Mouse (Mus musculus) kidney, adult 18-20 months (tissue): ENCODE measurements around the gene Foxe1.

Experiments used
- DNase-seq: peaks from one replicate; pipeline ENCODE4 v3.0.0; 2021

The Foxe1 gene

DNA sequence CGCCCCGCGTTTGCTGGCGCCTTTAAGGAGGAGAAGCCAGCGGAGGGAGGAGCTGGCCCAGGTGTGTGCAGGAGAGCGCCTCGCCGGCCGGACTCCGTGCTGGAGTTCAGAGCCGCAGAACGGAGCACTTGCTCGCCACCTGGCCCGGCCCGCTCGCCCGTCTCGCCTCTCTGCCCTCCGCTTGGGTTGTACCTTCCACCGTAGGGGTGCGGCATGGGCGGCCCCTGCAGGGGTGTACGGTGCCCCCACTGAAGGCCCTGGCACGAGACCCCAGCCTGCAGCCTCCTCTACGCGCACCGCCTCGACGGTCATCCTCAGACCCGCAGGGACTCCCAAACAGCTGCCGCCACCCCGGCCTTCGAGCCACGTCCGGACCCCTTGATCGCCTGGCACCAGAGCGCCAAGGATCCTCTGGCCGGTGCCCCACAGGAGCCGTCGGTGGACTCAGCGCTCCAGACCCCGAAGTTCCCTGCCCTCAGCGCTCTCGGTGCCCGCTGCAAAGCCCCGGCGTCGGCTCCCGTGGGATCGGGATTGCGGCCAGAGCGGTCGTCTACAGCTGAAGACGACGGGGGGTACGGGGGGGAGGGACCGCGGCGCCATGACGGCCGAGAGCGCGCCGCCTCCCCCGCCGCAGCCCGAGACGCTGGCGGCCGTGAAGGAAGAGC lies at the start of gene Foxe1:
TSS of gene Foxe1 (plus strand) at position 14 of the 665 bp plus-strand sequence.
- no peak for DNase-seq

DNA sequence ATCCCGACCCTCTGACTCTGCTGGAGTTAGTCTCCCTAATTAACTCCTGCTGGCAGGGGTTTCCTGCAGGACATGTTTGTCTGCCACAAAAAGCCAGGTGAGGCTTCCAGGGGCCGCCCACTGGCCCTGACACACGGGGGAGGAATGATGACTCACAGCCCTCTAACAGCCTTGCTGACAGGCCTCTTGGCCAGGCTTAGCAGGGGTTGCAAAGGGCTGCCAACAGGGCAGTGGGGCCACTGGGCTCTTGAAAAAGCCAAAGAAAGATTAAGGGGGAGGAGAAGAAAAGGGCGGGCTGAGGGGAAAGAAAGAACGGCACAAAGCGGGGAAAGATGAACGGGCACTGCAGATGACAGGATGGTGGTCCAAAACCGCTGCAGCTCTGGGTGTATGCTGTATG lies 39.3 kb upstream of the Foxe1 start:
- DNase-seq = peak; percentile 39

DNA sequence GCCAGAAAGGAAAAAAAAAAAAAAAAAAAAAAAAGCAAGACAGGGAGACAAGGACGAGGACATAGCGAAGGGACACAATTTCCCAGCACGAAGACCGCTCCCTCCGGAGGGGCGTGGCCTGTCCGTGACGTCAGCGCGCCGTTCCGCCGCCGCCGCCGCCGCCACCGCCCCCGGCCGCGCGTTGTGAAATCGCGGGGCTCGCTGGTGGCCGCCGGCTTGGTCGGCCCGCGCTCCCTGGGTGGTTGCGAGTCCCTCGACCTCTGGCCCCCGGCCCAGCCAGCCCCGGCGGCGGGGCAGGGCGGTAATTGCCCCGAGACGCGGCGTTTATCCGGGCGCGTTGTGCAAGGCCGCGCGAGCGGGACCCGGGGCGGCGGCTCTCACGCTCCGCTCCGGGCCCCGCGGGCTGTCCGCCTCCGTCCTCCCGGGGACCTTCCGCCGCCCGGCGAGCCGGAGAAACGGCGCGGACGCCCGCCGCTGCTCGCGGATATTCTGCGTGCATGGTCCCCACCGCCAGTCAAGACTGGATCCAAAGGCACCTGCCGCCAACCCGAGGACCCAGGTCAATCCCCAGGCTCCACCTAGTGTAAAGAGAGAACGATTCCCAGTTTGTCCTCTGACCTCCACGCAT lies 38.5 kb upstream of the Foxe1 start:
- DNase-seq = peak; percentile 87

DNA sequence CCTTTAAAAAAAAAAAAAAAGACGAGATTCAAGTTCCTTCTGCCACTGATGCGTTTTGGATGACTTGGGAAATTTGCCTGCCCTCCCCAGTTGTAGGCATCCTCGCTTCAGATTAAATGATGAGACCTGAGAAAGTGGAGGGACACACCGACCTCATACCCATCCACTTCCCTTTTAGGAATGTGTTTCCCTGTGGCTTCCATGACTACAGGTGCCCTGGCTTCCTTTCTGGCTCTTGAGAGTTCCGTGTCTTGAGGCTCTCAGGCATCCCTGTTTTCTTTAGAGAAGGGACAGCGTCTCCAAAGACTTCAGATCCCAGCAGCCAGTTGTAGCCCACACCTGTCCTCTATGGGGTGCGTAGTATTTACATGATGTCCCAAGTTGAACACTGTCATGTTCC lies 38.0 kb upstream of the Foxe1 start:
- peak; percentile 6 for DNase-seq

- peak; percentile 50 for DNase-seq
These were observed 36.1 kb upstream of the Foxe1 start for GRCm38 (mm10) chr4:46307341-46307740.

DNA sequence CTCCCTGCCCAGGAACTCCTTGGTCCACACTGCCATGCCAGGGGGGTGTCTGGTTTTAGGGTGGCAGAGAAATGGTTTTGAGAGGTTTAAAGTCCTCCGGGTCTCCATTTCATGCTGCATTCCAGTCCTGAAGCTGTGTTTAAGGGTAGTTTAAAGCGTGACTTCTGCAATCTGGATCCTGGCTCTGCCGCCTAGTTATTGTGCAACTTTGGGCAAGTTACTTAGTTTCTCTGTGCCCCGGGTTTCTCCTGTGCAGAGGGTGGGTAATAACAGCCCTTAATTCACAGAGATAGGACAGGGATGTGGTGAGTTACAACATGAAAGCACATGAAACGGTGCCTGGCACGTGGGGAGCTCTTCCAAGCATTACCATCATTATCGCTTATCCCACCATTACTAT lies 35.5 kb upstream of the Foxe1 start:
- peak; percentile 10 for DNase-seq

- DNase-seq = no peak
These were observed 31.8 kb upstream of the Foxe1 start for GRCm38 (mm10) chr4:46311631-46312030.

DNA sequence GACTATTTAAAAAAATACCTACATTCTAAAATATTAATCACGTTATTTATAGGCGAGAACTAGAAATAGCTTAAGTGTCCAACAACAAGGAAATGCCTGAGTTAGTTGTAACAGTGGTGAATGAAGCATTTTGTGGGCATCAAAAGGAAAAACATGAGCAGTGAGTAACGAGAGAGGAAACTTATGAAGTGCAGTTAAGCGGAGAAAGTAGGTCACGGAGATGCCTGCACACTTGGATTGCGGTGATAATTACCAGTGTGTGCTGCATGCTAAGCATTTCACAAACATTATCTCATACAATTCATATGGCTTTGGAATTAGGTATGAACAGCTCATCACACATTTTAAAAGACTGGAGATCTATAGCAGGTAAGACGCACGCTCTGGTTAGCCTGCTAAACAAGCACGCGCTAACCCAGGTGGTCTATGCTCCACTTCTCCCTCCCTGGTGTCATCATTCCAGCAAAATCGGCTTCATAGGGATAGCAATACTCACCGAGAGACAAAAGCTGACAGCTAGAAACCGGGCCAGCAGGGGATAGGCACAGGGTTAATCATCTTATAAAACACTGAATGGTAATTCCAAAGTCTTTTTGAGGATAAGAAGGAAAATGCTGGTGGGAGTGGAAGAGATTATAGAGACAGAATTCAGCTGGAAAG lies 21.5 kb upstream of the Foxe1 start:
- no peak for DNase-seq

DNA sequence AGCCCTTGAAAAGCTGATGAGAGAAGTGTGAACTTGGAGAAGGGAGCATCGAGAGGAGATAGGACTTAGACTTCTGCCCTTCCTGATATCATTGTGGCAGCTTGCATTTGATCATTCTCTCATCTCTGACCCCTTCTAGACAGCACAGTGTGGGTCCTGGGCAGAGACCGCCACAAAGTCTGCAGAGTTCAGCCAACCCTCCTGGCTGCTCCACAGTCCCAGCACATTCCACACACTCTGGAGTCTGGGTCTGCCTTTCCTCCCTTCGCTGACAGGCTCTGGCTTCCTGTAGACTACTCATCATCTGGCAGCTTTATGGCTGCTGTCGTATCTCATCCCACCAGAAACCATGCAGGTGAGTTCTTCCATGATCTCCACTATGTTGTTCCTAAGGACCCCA lies 20.7 kb upstream of the Foxe1 start:
- no peak for DNase-seq

- no peak for DNase-seq
These were observed 14.5 kb upstream of the Foxe1 start for GRCm38 (mm10) chr4:46328906-46329305.

- no peak for DNase-seq
These were observed 7.6 kb upstream of the Foxe1 start for GRCm38 (mm10) chr4:46335846-46336245.

DNA sequence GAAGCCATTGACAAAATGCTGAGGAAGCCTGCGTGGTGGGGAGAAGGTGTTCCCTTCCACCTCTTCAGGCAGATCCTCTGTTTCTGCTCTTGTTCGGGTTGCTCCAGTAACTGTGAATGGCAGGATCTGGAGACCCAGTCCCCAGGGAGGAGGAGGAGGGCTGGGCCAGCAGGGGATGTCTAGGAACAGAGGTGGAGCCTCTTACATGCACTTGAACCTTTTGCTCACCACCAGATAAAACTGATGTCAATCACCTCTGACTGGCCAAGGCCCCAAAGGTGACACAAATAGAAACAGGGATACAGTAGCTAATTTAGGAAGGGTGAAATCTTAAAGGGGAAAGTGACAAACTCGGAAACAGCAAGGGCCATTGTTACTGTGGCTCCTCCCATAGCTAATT lies 5.4 kb upstream of the Foxe1 start:
- no peak for DNase-seq

DNA sequence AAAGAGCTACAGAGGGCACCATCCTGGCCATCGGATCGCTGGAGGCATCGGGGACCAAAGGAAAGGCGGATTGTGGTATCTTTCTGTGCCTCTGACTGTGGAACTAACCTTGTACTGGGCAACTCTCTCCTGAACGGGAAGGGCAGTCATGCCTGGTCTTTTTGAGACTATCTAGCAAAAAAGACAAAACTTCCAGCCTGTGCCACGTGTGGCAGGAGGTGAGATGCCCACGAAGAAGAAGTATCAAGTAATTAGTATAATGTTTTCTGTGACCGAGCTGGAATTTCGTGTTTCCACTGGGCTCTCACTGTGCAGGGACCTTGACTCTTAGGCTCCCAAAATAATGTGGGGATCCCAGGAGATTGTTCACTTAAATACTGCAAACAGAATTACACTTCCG lies 4.4 kb upstream of the Foxe1 start:
- no peak for DNase-seq

DNA sequence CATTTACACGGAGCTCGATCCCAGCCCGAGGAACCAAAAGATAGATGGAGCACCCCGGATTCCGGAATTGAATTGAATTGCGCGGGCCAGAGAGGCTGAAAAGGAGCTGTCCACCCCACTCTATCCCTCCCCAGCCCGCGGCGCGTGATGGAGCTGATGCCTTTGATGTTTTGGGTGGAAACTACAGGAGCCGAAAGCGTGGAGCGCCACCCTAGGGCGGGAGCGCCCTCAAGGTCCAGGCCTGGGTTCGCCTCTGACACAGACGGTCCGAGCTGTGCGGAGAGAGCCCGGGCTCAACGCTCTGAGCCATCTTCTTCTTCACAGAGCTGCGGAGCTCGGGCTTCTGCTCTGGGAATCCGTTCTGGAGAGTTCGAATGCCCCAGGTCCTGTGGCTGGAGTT lies 3.8 kb upstream of the Foxe1 start:
- no peak for DNase-seq

- no peak for DNase-seq
These were observed 1.4 kb upstream of the Foxe1 start for GRCm38 (mm10) chr4:46341831-46342680.

- no peak for DNase-seq
These were observed 610 bp upstream of the Foxe1 start for GRCm38 (mm10) chr4:46342711-46343286.

GRCm38 (mm10) chr4:46344288-46344687 lies 879 bp downstream of the Foxe1 start:
- peak; percentile 13 for DNase-seq

- peak; percentile 10 for DNase-seq
These were observed 1.8 kb downstream of the Foxe1 start for GRCm38 (mm10) chr4:46345056-46345772.

GRCm38 (mm10) chr4:46345773-46346100 lies 2.3 kb downstream of the Foxe1 start:
- DNase-seq = no peak

GRCm38 (mm10) chr4:46346221-46346620 lies 2.8 kb downstream of the Foxe1 start:
- DNase-seq = no peak

GRCm38 (mm10) chr4:46347141-46347540 lies 3.7 kb downstream of the Foxe1 start:
- DNase-seq = no peak
